Mouse (Mus musculus): ENCODE results near the gene 2200002D01Rik.

DNA sequence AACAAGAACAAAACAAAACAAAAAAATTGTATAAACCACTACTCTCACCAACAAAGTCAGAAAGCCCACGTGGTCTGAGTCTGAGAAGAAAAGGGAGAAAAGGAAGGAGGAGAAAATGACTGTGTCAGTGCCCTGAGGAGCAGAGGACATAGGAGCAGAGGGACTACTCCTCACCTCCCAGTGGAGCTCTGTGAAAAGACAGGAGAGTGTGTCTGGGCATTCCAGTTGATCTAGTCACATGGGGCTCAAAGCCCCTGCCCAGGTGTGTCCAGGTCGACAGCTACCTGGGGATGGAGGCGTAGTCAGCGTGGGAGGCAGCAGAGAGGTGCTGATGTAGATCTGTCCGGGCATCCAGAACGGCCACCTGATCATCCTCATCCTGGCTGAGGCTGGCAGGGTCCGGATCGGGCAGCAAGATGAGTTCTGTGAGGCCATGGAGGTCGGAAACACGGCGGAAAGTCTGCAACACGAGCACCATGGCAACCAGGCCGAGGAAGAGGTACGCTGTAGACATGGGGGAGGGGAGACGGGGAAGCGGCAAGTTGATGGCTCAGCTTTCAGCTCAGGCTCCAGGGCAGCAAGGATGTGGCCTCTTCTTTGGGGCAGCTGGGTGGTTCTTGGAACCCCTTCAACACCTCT is 23.4 kb downstream of the 2200002D01Rik start:
- TF ChIP-seq CTCF (IDR thresholded peaks at IDR 0.05; ENCODE audit: borderline replicate concordance, extremely low read depth, insufficient read depth, insufficient read length) (no peak), POLR2A (IDR thresholded peaks at IDR 0.05; ENCODE audit: borderline replicate concordance, extremely low read depth, insufficient read depth, insufficient read length, poor library complexity, severe bottlenecking) (no peak)

All from brain, embryonic 14.5 days (tissue).